Mouse (Mus musculus): ENCODE data around the gene Zdhhc6. TPM values are rescaled to one million over a fixed set of nuclear protein-coding genes. Genes with fewer than 3 reads are reported as not detected.

Gene Zdhhc6
- total RNA-seq, 2 experiments from 2014 or later: 16.1 to 20.5 TPM

Other genes starting within 250 kb of the Zdhhc6 start
- 100 to 1,000 TPM in 1 of 2 experiments, 10 to 100 TPM in 1; 84.0 to 124 TPM for gene Gpam, start 188.8 kb downstream of the Zdhhc6 start, total RNA-seq (2021)
- gene Tectb, start 135.3 kb downstream of the Zdhhc6 start, total RNA-seq (2021): under 1 TPM in 1 of 2 experiments, not detected in 1; 0.49 TPM
- under 1 TPM in 1 of 2 experiments, not detected in 1; 0.23 TPM for gene Gucy2g, start 74.8 kb downstream of the Zdhhc6 start, total RNA-seq (2021)
- 1 to 10 TPM; 3.8 to 4.5 TPM for gene Acsl5, start 64.1 kb downstream of the Zdhhc6 start, total RNA-seq (2021)
- gene Vti1a, start 263 bp upstream of the Zdhhc6 start, total RNA-seq (2021): 10 to 100 TPM; 16.0 to 16.2 TPM